Mouse (Mus musculus): Measurements from ENCODE around the gene Itpr1. TPM values are rescaled to one million over a fixed set of nuclear protein-coding genes. Genes with fewer than 3 reads are reported as not detected.
A peak's percentile ranks its signal among the peaks of the same experiment; 100 is the strongest.

Itpr1 gene
- total RNA-seq, 2 experiments from 2014 or later = 40.4 to 76.6 TPM

DNA sequence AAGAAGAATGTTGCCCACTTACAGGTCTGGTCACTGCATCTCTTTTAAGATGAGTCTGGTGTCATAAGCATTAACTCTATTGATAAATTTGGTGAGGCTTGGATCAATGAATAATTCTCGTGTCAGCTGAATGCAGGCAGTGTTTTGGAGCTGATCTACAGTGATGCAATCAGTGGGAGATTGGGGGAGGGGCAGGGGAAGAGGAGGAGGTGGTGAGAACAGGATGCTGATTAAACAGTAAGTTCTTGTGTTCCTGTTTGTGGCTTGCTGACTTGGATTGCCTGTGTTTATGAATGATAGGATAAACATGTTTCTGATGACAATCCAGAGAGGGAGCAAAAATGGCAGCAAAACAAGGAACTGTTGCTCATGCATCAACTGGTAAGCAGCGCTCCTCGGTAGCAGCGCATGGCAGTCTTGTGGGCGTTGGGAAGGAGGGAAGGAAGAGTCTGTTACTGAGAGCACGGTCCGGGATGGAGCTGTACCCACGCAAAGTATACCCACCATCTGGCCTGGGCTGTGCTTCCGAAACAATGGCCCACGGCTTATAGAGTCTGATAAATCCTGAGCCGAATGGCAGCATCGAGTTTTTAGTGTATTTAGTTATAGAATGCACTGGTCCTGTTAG, 64.1 kb downstream of the Itpr1 start:
- ATAC-seq (replicated peaks; ENCODE audit: poor library complexity) = peak; percentile 81

DNA sequence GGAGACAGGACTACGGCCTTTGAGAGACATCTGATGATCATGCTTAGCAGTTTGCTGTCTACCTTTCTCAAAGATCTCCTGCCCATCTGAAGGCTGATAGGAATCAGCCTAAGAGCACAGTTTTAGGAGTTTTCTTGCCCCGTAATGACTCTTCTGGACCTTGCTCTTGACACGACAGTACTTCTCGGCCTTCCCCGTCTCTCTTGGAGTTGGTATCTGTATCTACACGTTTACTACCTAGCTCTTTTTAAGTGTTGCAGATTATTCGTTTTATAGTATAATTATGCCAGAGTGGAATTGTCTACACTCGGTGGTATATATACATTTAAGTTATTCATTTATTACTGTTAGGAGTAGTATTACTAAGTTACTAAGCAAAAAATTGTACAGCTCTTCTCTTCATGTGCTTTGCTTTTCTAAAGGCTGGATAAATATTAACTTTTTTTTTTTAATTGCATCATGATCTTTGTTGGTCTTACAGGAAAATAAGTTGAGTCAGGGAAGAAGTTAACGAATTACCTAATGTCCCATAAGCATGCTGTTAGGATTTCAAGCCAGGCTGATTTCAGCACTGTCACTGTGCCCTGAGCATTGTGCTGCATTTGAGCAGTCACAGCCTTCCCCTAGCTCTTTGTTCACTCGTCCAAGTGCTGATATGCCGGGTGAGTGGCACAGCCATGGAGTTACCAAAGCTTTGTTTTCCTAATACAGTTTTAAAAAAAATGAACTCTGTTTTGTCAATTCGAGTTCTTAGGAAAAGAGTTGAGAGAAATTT, 64.9 kb downstream of the Itpr1 start:
- no peak for ATAC-seq (replicated peaks; ENCODE audit: poor library complexity)

DNA sequence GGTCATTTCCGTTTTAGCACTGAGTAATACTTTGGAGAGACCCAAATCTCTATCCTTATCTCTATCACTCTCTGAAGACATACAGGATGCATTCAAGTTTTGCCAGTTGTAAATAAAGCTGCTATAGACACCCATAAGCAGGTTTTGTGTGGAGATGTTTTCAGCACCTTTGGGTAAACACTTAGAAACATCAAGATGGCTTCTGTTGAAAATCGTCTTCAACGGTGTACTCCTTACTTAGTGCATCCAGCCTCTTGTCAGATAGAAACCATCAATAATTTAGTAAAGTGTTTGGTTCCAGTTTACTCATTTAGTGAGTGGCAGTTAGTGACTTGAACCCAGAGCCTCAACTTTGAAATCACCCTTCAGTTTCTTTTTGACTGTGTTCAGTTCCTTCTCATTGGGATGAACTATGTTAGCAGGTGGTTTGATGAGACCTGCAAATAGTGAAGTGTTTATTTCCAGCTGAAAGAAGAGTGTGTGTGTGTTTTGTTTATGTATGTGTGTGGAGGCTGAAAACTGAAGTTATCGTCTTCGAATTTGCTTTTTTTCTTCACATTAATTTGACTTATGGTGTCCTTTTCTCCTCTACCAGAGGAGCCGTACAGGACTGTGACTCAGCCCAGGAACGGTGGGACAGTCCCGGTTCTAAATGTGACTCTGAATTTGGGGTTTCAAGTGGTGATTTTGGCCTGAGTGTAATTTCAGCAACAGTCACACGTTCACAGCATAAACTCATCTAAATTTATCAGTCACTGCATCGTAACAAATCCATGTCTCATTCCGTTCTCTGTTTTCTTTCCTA, 66.1 kb downstream of the Itpr1 start:
- no peak for ATAC-seq (replicated peaks; ENCODE audit: poor library complexity)

DNA sequence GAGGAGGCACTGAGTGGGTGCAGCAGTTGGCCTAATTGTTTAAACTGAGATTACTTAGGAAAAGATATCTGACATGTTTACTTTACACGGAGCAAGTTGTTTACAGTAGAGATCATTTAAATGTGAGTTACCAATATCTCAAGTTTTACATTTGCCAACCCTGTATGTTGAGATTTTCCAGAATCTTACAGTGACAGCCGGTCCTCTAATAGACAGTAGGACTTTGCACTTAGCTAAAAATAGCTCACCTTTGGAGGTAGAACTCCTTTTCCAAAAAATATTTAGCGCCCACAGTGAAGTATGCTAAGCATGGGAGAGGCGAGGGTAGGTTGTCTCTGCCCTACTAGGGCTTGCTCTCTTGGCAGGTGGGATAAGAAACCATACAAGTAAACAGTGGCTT, 69.2 kb downstream of the Itpr1 start:
- ATAC-seq (replicated peaks; ENCODE audit: poor library complexity) = no peak

DNA sequence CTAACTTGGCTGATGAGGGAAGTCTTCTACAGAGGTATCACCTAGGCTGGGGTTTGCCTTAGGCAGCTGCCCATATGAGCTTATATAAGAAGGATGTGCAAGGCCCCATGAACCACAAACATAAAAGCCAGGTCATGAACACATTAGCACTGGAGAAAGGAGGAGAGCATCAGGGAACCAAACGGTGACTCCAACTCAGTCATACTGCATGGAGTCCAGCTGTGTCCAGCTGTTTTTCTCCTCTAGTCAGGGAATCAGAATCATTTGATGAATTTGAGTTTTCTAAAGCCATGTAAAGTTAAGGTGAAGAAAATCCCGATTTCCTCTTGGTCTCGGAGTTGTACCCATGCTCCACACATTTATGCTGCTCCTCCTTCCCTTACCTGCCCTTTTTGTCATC, 69.7 kb downstream of the Itpr1 start:
- ATAC-seq (replicated peaks; ENCODE audit: poor library complexity) = no peak

DNA sequence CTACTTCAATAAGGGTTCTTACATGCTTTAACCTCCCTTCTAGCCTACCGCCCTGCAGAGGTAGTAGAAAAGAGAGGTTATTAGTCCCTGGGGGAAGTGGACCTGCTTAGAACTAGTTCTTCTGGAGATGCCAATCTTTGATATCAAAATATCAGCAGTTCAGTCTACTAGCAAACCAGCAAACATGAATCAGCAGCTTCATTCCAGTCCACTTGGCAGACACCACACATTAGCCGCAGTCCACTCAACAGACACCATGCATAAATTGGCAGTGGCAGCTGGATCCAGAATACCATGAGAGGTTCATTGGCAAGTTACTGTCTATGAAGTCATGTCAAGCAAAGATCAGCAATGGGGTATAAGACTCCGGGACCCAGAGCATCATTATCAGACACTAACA, 71.8 kb downstream of the Itpr1 start:
- ATAC-seq (replicated peaks; ENCODE audit: poor library complexity) = no peak

DNA sequence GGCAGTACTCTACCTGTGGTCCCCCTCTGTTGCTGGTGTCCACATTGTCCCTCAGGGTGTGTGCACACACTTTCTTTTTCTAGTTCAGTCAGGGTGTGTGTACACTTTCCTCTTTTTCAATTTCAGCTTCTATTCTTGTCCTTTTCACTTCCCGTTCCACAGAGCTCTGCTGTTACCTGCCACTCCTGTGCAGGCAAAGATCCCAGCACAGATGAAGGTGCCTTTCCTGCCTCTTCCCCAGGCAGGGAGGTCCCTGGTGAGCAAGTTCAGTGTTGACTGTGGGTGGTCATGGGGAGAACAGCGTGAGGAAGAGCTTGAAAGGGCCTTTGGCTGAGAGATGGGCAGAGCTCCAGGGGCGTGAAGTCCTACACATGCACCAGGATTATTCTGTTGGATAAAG, 76.1 kb downstream of the Itpr1 start:
- ATAC-seq (replicated peaks; ENCODE audit: poor library complexity) = peak; percentile 73

DNA sequence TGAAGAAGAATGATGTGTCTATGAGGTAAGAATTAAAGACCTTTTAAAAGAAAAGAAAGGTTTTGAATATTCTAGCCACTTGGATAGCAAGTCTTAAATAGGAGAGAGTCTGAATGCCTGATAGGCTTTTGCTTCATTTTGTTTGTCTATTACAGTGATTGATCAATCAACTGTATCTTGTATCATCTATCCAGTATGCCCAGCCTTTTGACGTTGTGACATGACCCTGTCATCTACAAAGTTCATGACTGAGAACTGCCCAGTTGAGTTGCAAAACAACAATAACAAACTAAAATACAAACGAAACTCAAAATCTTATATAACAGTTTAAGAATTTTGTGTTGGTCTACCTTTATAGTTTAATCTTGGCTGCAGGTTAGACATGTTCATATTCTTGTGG, 78.1 kb downstream of the Itpr1 start:
- ATAC-seq (replicated peaks; ENCODE audit: poor library complexity) = no peak

DNA sequence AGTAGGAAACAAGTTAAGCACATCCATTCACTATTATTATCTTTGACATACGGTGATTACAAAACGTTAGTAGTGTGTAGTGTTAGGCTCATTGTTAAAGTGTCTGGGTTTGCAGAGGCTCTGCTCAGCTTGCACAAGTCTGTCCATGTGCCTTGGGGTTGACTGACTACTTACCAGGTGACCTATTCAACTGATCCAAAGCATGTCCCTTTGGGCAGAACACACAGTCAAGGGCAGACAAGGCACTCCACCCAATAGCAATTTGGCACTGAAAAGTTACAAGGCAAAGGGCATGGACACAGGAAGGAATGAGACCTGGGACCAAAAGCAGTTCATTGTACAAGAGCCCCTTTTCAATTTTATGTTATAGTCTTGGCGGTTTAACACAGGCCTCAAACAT, 78.7 kb downstream of the Itpr1 start:
- no peak for ATAC-seq (replicated peaks; ENCODE audit: poor library complexity)

DNA sequence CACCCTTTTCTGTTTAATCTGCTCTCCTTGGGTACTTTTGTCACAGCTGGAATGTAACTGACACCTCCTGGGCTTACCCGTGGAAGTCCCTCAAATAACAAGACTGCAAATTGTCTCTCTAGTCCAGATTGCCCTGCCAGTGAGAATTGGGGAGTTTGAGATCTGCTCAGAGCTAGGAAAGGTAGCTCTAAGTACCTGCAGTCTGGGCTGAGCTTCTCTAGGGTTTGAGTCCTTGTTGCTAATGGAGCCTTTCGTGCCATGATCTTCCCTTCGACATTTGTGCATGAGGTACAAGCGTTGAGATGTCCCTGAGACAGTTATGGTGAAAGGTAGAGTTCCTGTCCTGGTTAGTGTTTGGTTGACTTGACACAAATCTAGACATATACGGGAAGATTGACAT, 89.0 kb downstream of the Itpr1 start:
- ATAC-seq (replicated peaks; ENCODE audit: poor library complexity) = no peak

DNA sequence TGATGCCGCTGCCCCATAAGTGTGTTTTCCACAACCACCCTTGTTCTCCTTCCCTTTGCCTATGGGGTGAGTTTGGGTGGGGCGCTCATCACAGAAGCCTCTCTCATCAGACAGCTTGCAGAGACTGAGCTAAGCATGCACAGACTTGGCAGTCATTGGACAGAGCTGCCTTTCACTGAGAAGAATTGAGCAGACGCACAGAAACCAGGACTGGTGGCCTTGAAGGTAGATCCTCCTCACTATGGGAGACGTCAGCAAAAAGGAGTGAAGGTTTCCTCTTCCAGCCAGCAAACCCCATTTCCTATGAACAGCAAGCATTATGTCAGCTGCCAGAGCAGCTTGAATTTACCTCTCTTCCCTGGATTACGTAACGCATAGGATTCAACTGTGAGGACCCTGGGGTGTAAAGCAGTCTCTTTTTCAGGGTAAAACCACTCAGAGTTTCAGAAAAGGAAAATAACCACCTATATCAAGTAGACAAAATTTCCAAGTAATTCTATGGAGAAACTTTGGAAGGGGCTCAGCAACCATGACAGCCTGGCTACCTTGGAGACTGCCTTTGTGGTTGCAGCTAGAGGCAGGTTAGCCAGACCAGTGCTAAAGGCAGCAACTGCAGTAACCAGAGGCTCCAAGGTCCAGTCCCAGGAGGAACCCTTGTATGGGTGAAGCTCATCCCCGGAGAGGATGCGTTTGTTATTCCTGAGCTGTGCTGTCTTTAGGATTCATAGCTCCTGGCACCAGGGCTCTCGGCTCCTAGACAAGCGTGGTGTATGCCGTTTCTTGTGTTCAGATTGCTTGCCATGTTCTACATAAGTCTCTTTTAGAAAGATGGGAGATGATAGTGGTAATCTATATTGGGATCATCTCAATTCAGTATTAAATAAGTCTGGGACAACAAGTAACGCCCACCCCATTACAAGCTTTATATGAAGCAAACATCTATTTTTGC, 91.0 kb downstream of the Itpr1 start:
- ATAC-seq (replicated peaks; ENCODE audit: poor library complexity) = no peak

DNA sequence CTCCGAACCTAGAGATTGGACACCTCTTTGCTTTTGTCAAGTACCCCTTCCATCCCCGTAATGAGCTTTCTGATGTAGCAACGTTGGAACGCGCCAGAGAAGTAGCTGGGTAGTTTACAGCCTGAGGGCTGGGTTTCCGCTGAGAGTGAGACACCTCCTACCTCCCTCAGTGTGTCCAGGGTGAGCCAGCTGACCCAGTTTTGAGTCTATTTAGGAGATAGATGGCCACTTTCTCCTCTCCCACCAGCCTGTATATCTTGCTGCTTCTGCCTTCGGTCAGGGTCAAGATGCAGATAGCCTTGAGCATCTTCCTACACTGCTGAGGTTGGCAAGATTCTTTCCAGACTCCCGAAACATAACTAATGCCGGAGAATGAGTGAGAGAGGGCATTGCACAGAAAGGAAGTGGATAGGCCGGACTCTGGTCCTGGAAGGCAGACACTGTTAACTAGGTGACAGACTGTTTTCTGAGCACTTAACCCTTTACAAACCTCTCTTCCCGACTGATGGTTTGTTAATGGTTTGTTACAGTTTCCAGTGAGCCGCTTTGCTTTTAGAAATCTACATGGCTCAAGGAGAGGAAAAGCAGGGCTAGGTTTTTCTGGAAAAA, 92.4 kb downstream of the Itpr1 start:
- no peak for ATAC-seq (replicated peaks; ENCODE audit: poor library complexity)

DNA sequence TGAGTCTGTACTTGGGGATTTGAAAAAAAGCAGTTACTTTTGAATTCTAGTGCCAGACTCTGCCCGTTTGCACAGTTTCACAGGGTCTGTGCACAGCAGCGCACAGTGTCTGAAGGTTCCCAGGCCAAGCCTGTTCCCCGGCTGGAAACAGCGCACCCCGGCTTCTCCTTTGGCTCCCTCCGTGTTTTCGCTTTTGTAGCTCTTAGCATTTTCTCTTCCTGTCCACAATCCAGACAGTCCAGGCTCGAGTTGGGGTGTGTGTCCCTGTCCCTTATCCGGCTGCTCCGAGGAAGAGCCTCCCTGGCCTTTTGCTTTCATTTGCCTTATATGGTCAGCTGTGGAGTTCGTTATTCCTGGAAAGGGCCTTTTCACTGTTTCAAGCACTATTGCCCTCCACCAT, 93.3 kb downstream of the Itpr1 start:
- peak; percentile 9; the same call in 1 of the 2 replicates for ATAC-seq (replicated peaks; ENCODE audit: poor library complexity)

DNA sequence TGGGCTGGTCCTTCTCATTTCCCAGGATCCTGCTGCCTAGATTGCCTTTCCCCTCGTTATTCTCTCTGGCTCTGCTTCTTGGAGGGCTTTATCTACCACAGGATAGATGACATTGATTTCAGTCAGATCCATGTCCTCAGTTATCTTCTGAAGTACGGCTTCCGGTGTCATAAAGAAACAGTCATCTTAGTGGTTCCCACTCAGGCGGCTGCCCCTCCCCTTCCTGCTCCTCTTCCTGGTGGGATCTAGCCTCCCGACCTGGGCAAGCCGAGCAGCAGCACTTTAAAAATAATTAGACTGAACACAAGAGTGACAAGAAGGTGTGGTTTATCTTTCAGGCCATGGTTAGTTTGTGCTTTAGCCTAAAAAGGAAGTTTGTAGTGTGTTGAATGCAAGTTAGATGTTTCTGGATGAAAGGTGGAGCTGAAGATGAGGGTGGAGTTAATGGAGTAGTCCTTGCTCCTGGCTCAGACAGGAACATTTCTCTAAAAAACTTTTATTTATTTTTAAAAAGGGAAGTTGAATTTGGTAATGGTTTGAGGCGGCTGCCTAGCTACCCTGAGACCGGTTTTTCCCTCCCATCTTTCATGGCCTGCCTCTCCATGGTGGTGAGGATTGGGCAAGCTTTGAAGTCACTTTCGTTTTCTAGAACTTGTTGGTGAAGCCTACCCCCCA, 94.2 kb downstream of the Itpr1 start:
- ATAC-seq (replicated peaks; ENCODE audit: poor library complexity) = peak; percentile 81

DNA sequence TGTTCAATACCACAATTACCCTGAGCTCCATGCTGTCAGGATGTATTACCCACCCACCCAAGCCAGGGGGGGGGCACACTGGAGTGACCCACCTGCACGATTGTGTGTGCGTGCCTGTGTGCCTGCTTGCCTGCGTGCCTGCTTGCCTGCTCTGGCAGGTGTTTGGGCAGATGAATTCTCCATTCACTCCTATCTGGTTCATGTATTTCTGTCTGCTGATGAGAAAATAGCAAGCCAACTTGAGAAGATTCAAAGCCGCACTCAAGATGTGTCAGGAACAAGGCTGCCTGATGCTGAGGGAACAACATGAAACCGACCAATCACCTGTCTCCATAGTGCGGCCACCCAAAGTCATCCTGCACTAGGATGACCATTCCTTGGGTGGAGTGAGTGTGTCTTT, 94.9 kb downstream of the Itpr1 start:
- ATAC-seq (replicated peaks; ENCODE audit: poor library complexity) = peak; percentile 8; the same call in 1 of the 2 replicates

DNA sequence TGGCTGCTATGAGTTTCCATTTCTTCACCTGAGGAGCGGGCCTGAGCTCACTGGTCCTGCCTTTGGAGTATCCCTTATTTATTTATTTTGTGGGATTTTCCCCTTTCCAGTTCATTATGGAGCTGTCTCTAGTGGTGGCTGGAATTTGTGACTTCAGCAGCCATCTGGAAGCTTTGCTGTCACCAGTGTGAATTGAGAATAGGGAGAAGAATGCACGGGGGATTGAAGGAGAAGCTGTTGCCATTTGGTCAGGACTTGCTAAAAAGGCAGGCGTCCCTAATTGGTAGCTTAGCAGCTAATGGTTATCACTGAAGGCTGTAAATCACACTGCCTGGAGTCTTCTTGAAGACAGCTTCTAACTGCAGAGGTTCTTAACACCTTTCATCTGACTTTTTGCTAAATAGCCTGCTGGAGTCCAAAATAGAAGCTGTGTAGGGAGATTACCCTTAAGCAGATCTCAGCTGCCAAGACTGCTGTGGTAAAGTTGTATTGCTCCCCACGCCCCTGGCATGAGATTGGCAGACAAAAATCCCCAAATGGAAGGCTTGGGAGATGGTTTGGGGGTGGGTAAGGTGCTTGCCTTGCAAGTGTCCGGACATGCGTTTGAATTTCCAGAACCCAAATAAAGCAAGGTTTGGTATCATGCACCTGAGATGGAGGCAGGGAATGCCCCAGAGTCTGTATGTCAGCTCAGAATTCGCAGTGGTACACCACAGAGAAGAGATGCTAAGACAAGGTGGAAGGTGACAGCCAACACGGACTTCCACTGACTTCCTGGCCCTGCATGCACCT, 96.7 kb downstream of the Itpr1 start:
- ATAC-seq (replicated peaks; ENCODE audit: poor library complexity) = no peak

DNA sequence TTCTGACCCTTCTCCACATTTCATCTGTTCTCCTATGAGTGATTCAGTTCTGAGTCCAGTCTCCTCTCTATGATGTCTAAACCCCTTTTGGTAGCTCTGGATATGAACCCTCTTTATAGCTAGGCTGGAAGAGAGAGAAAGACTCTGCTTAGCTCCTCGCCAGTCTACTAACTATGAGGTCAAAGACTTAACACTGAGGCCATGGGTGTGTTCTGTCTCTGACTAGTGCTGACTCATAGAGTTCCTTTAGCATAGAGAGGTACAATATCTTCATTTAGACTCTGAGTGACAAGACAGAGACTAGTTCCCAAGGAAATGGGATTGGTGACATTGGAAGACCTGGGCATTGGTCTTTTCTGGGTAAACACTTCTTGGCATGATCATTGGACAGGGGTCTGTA, 100.2 kb downstream of the Itpr1 start:
- no peak for ATAC-seq (replicated peaks; ENCODE audit: poor library complexity)

DNA sequence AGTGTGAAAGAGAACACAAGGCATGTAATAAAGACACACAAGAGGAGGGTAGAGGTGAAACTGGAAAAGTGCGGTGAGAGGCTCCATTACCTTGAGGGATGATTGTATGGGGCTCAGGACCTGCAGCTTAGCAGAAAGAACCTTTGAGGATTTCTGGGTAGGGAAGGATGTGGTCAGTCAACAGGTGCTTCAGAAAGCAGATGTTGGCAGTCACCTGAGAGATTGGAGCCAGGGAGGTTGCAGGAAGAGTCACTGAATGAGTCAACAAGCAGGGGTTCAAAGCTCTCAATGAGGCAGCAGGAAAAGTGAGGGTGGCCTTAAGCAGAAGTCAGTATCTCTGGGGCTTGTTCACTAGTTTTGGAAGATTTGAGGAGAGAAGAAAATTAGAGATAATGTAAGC, 101.1 kb downstream of the Itpr1 start:
- ATAC-seq (replicated peaks; ENCODE audit: poor library complexity) = no peak

DNA sequence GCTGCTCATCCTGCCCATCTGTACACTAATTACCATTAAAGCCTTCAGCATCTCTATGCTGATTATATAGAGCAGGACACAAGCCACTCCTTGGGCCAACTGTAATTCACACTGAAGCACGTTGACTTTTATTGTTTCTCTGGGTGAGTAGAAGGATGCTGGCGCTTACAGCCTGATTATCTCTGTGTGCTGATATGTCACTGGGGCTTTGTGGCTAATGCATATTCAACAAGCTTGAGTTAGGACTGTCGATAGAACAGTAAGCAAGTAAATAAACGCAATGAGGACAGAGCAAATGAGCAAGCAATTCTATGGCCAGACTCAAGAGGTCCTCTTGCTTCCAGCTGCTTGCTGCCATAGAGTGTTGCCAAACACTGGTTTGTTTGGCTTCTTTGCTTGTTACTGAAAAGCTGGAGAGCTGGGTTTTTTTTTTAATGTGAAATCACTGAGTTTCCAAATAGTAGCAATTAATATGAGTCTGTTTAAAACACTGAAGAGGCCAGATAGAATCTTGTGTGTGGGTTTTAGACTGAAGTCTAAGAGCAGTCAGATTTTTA, 103.5 kb downstream of the Itpr1 start:
- no peak for ATAC-seq (replicated peaks; ENCODE audit: poor library complexity)
